Mouse (Mus musculus) spleen, adult 2 months (tissue): ENCODE measurements around the gene Tnik.

ENCODE experiments used
- CTCF ChIP-seq: fragments of 200-500 bp; IDR thresholded peaks from 2 replicates; pipeline ENCODE4 v1.5.1; 2011; ENCODE audit warnings: mild to moderate bottlenecking, inconsistent platforms; ENCODE audit not compliant: insufficient read depth, insufficient read length, insufficient replicate concordance; ENCODE audit errors: extremely low read depth
- POLR2A ChIP-seq: fragments of 200-500 bp; IDR thresholded peaks from 2 replicates; pipeline ENCODE4 v1.6.1; 2011; ENCODE audit warnings: low read depth, low read length, inconsistent platforms

- TF ChIP-seq POLR2A (no peak), CTCF (no peak)
These were observed 298.4 kb downstream of the Tnik start for GRCm38 (mm10) chr3:28561408-28561807.
